Mouse (Mus musculus) midbrain, postnatal 0 days (tissue): ENCODE measurements around the gene Pemt. TPM values are rescaled to one million over a fixed set of nuclear protein-coding genes. Genes with fewer than 3 reads are reported as not detected.

Experiments used
- ATAC-seq: fragments of 200-750 bp; cut with Nextera tagmentation; 2 replicates; pipeline ENCODE4 v1.8.0; 2017; ENCODE audit warnings: moderate number of reproducible peaks, mild to moderate bottlenecking, moderate TSS enrichment, moderate library complexity; ENCODE audit not compliant: low FRiP score
- DNase-seq: peaks from one replicate; pipeline ENCODE4 v3.0.0-alpha.2; 2015; ENCODE audit warnings: low spot score
- H3K27ac ChIP-seq: fragments of 300-500 bp; sonication (generic); 2 replicates; pipeline ENCODE4 v1.5.1; 2014; ENCODE audit warnings: low read depth, mild to moderate bottlenecking, low read length, mixed read lengths
- H3K27me3 ChIP-seq: fragments of 300-500 bp; sonication (generic); 2 replicates; pipeline ENCODE4 v1.6.1; 2014; ENCODE audit warnings: low read length, control low read depth, mixed read lengths; ENCODE audit not compliant: insufficient read depth
- H3K36me3 ChIP-seq: fragments of 300-500 bp; sonication (generic); 2 replicates; pipeline ENCODE4 v1.6.1; 2014; ENCODE audit warnings: low read length, control low read depth, mixed read lengths; ENCODE audit not compliant: insufficient read depth
- H3K4me1 ChIP-seq: fragments of 300-500 bp; sonication (generic); 2 replicates; pipeline ENCODE4 v1.6.1; 2014; ENCODE audit warnings: mild to moderate bottlenecking, control low read depth, antibody characterized with exemption, low read length, mixed read lengths; ENCODE audit not compliant: insufficient read depth
- H3K4me2 ChIP-seq: fragments of 300-500 bp; sonication (generic); 2 replicates; pipeline ENCODE4 v1.6.1; 2014; ENCODE audit warnings: low read depth, mild to moderate bottlenecking, low read length, mixed read lengths; ENCODE audit not compliant: poor library complexity, severe bottlenecking
- H3K4me3 ChIP-seq: fragments of 300-500 bp; sonication (generic); 2 replicates; pipeline ENCODE4 v1.5.1; 2014; ENCODE audit warnings: low read depth, mild to moderate bottlenecking, low read length, moderate library complexity
- H3K9ac ChIP-seq: fragments of 300-500 bp; sonication (generic); replicated peaks from 2 replicates; pipeline ENCODE4 v1.6.1; 2014; ENCODE audit warnings: mild to moderate bottlenecking, low read length, moderate library complexity, mixed read lengths; ENCODE audit not compliant: poor library complexity, severe bottlenecking
- H3K9me3 ChIP-seq: fragments of 300-500 bp; sonication (generic); 2 replicates; pipeline ENCODE4 v1.6.1; 2016; ENCODE audit warnings: low read length, control low read depth
- CTCF ChIP-seq: IDR thresholded peaks from 2 replicates; pipeline ENCODE4 v1.5.1; 2016; ENCODE audit warnings: antibody characterized with exemption, mild to moderate bottlenecking
- WGBS: fragments of 180-500 bp; shearing (Covaris S2); extraction: QIAGEN DNeasy Blood & Tissue Kit; methylation state at CpG from one replicate; pipeline ENCODE4 v1.1.7; 2014; 5-methylcytosine and 5-hydroxymethylcytosine counted together
- polyA plus RNA-seq: library from polyadenylated mRNA; unstranded; fragments of >200 nt; fragmentation: Nextera tagmentation; extraction: Ambion mirVana; gene quantifications from 2 replicates; pipeline ENCODE4 v1.2.1, GENCODE M21; 2015
- total RNA-seq: library from RNA; depleted of rRNA; stranded (reverse); fragments of >200 nt; gene quantifications from 2 replicates; pipeline ENCODE4 v1.2.3, GENCODE M21; 2014

Gene Pemt
- total and polyA plus RNA-seq, 2 experiments from 2014 or later = 10.9 to 12.7 TPM

- Histone ChIP-seq H3K4me1 (no peaks in the 10 kb centered on the region), H3K9me3 (no peaks in the 10 kb centered on the region), H3K27me3 (no peaks in the 10 kb centered on the region), H3K9ac (no peak overlapping the region), H3K4me2 (no peak overlapping the region), H3K36me3 (no peaks in the 10 kb centered on the region), H3K4me3 (no peak overlapping the region), H3K27ac (no peak overlapping the region)
- DNase-seq (peak; percentile 52), ATAC-seq (no peak)
- WGBS = 74% methylated on average over 15 of the region's 15 CpGs
- TF ChIP-seq CTCF = no peak
Measured at GRCm38 (mm10) chr11:60073936-60074502, 27.7 kb upstream of the Pemt start.

GRCm38 (mm10) chr11:60073121-60073520, 26.8 kb upstream of the Pemt start:
- no peak overlapping the region for H3K9ac ChIP-seq
- ATAC-seq (no peak), DNase-seq (no peak)
- H3K4me1 ChIP-seq = no peaks in the 10 kb centered on the region
- H3K36me3 ChIP-seq = no peaks in the 10 kb centered on the region
- H3K27ac ChIP-seq = no peak overlapping the region
- no peak overlapping the region for H3K4me2 ChIP-seq
- no peak for TF ChIP-seq CTCF
- no peaks in the 10 kb centered on the region for H3K9me3 ChIP-seq
- no peaks in the 10 kb centered on the region for H3K27me3 ChIP-seq
- no peak overlapping the region for H3K4me3 ChIP-seq

- no peak overlapping the region for H3K9ac ChIP-seq
- no peak overlapping the region for H3K27ac ChIP-seq
- WGBS = 93% methylated on average over 6 of the region's 6 CpGs
- H3K9me3 ChIP-seq = no peaks in the 10 kb centered on the region
- no peaks in the 10 kb centered on the region for H3K4me1 ChIP-seq
- no peaks in the 10 kb centered on the region for H3K36me3 ChIP-seq
- DNase-seq = no peak
- no peak overlapping the region for H3K4me2 ChIP-seq
- no peak overlapping the region for H3K4me3 ChIP-seq
- no peaks in the 10 kb centered on the region for H3K27me3 ChIP-seq
- ATAC-seq = no peak
- no peak for TF ChIP-seq CTCF
Measured at GRCm38 (mm10) chr11:60071221-60071620, 24.9 kb upstream of the Pemt start.

- Histone ChIP-seq H3K9ac (no peak overlapping the region), H3K27me3 (no peaks in the 10 kb centered on the region), H3K4me1 (no peaks in the 10 kb centered on the region), H3K4me3 (no peak overlapping the region), H3K4me2 (no peak overlapping the region), H3K27ac (no peak overlapping the region), H3K9me3 (no peaks in the 10 kb centered on the region), H3K36me3 (no peaks in the 10 kb centered on the region)
- peak; percentile 79 for DNase-seq
- WGBS = 25% methylated on average over 8 of the region's 8 CpGs
- no peak for ATAC-seq
- TF ChIP-seq CTCF = peak; percentile 84
Measured at GRCm38 (mm10) chr11:60070599-60070998, 24.3 kb upstream of the Pemt start.

- Histone ChIP-seq H3K9ac (no peak overlapping the region), H3K27ac (no peak overlapping the region), H3K9me3 (no peaks in the 10 kb centered on the region), H3K4me2 (no peak overlapping the region), H3K36me3 (no peaks in the 10 kb centered on the region), H3K4me3 (no peak overlapping the region), H3K4me1 (no peaks in the 10 kb centered on the region), H3K27me3 (no peaks in the 10 kb centered on the region)
- DNase-seq (no peak), ATAC-seq (no peak)
- TF ChIP-seq CTCF = no peak
Measured at GRCm38 (mm10) chr11:60068631-60069030, 22.3 kb upstream of the Pemt start.

- no peak for DNase-seq
- no peak for ATAC-seq
- WGBS = 91% methylated on average over 4 of the region's 4 CpGs
- Histone ChIP-seq H3K4me3 (no peak overlapping the region), H3K9ac (no peak overlapping the region), H3K9me3 (no peaks in the 10 kb centered on the region), H3K36me3 (no peaks in the 10 kb centered on the region), H3K27ac (no peak overlapping the region), H3K4me1 (no peaks in the 10 kb centered on the region), H3K27me3 (no peaks in the 10 kb centered on the region), H3K4me2 (no peak overlapping the region)
- TF ChIP-seq CTCF = no peak
Measured at GRCm38 (mm10) chr11:60067646-60068045, 21.4 kb upstream of the Pemt start.
